Mouse (Mus musculus): ENCODE results near the gene Oas1a. TPM values are rescaled to one million over a fixed set of nuclear protein-coding genes. Genes with fewer than 3 reads are reported as not detected.
"Not testable (repeated sequence)": the region's sequence is repeated elsewhere in the genome, so short reads cannot be mapped to it uniquely, and the experiment has no call there.

Oas1a gene
- polyA plus RNA-seq, 1 experiment from 2014 or later: 1.4 TPM

DNA sequence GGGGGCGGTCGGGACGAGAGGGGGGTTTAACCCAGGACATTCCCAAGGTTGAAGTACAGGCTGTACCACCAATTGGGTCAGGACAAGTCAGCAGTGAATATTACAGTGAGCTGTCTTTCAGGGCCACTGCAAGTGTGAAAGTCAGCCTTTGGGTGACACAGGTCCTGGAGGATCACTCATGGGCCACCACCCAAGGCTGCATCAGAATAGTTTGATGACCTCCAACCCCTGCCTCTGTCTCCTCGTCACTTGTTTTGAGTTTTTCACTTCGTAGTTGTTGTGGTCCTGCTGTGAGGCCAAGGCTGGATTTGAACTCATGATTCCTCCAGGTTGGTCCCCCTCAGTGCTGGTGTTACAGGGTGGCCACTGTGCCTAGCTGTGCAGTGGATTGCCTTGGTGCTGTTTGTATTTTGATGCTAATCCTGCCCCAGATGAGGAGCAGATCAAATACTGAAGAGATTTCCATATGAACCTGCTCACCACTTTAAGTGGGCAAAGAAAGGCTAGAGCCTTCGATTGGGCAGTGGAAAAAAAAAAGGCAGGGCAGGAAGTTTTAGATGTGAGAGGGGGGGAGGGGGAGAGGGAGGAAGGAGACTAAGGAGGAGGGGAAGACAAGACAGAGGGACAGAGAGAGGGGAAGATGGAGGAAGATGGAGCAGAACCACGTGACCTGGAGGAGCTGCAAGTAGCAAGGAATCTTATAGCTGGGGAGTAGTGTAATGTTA is 1.0 kb upstream of the Oas1a start:
- Histone ChIP-seq H3K27ac (replicated peaks in 1 of 2; ENCODE audit: control insufficient read depth in 1 of 2, insufficient read depth in 1 of 2, low read depth in 2 of 2, low read length in 2 of 2) (no peak overlapping the region), H3K9ac (ENCODE audit: low read length) (no peak overlapping the region), H3K4me2 (ENCODE audit: low read length) (no peak overlapping the region), H3K27me3 (ENCODE audit: control insufficient read depth, insufficient read depth, low read length) (no peaks in the 10 kb centered on the region), H3K4me1 (ENCODE audit: control insufficient read depth in 2 of 2, insufficient read depth in 2 of 2, low read length in 2 of 2) (no peaks in the 10 kb centered on the region), H3K4me3 (ENCODE audit: control insufficient read depth in 1 of 2, insufficient read depth in 1 of 2, low read depth in 1 of 2, low read length in 2 of 2) (no peak overlapping the region), H3K9me3 (ENCODE audit: control insufficient read depth, low read length) (no peaks in the 10 kb centered on the region), H3K36me3 (ENCODE audit: control insufficient read depth, insufficient read depth, low read length) (no peaks in the 10 kb centered on the region)
- WGBS: 52% methylated on average over 7 of the region's 7 CpGs
- ATAC-seq (ENCODE audit: insufficient number of reproducible peaks, insufficient read depth, low FRiP score, low read depth): no peak

DNA sequence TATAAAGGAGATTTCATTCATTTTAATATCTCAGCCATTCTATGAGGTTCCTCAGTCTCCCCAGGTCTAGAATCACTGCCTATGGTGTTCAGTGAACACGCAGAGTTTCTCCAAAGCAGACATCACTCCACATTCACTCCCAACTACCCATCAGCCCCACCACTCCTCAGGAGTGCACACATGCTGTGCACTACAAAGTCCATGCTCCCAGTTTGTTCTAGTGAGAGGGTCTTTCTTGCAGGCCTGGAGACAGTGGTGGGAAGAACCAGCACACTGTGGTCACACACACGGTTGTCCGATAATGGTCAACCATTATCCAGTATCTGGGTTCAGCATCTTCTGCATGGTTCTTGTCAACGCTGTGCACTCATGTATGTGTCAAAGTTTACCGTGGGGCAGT is 5.3 kb downstream of the Oas1a start:
- Histone ChIP-seq H3K27ac (replicated peaks in 1 of 2; ENCODE audit: control insufficient read depth in 1 of 2, insufficient read depth in 1 of 2, low read depth in 2 of 2, low read length in 2 of 2) (no peak overlapping the region), H3K9ac (ENCODE audit: low read length) (no peak overlapping the region), H3K36me3 (ENCODE audit: control insufficient read depth, insufficient read depth, low read length) (no peaks in the 10 kb centered on the region), H3K4me3 (ENCODE audit: control insufficient read depth in 1 of 2, insufficient read depth in 1 of 2, low read depth in 1 of 2, low read length in 2 of 2) (no peak overlapping the region), H3K27me3 (ENCODE audit: control insufficient read depth, insufficient read depth, low read length) (no peaks in the 10 kb centered on the region), H3K9me3 (ENCODE audit: control insufficient read depth, low read length) (no peaks in the 10 kb centered on the region), H3K4me1 (ENCODE audit: control insufficient read depth in 2 of 2, insufficient read depth in 2 of 2, low read length in 2 of 2) (no peaks in the 10 kb centered on the region), H3K4me2 (ENCODE audit: low read length) (no peak overlapping the region)
- no peak for ATAC-seq (ENCODE audit: insufficient number of reproducible peaks, insufficient read depth, low FRiP score, low read depth)
- 80% methylated on average over 5 of the region's 5 CpGs for WGBS

GRCm38 (mm10) chr5:120900666-120901065 is 6.7 kb downstream of the Oas1a start:
- H3K27me3 ChIP-seq (ENCODE audit: control insufficient read depth, insufficient read depth, low read length): no peaks in the 10 kb centered on the region
- H3K9me3 ChIP-seq (ENCODE audit: control insufficient read depth, low read length): no peaks in the 10 kb centered on the region
- no peaks in the 10 kb centered on the region for H3K4me1 ChIP-seq (ENCODE audit: control insufficient read depth in 2 of 2, insufficient read depth in 2 of 2, low read length in 2 of 2)
- no peak overlapping the region for H3K9ac ChIP-seq (ENCODE audit: low read length)
- H3K4me2 ChIP-seq (ENCODE audit: low read length): no peak overlapping the region
- H3K27ac ChIP-seq (replicated peaks in 1 of 2; ENCODE audit: control insufficient read depth in 1 of 2, insufficient read depth in 1 of 2, low read depth in 2 of 2, low read length in 2 of 2): no peak overlapping the region
- H3K36me3 ChIP-seq (ENCODE audit: control insufficient read depth, insufficient read depth, low read length): no peaks in the 10 kb centered on the region
- no peak overlapping the region for H3K4me3 ChIP-seq (ENCODE audit: control insufficient read depth in 1 of 2, insufficient read depth in 1 of 2, low read depth in 1 of 2, low read length in 2 of 2)
- WGBS: 50% methylated on average over 1 of the region's 1 CpGs
- no peak for ATAC-seq (ENCODE audit: insufficient number of reproducible peaks, insufficient read depth, low FRiP score, low read depth)

- no peaks in the 10 kb centered on the region for H3K9me3 ChIP-seq (ENCODE audit: control insufficient read depth, low read length)
- no peak for ATAC-seq (ENCODE audit: insufficient number of reproducible peaks, insufficient read depth, low FRiP score, low read depth)
Measured at GRCm38 (mm10) chr5:120898726-120899125, 8.6 kb downstream of the Oas1a start.

GRCm38 (mm10) chr5:120898307-120898706 is 9.0 kb downstream of the Oas1a start:
- Histone ChIP-seq H3K9ac (ENCODE audit: low read length) (no peak overlapping the region), H3K4me1 (ENCODE audit: control insufficient read depth in 2 of 2, insufficient read depth in 2 of 2, low read length in 2 of 2) (no peaks in the 10 kb centered on the region), H3K27ac (replicated peaks in 1 of 2; ENCODE audit: control insufficient read depth in 1 of 2, insufficient read depth in 1 of 2, low read depth in 2 of 2, low read length in 2 of 2) (no peak overlapping the region), H3K27me3 (ENCODE audit: control insufficient read depth, insufficient read depth, low read length) (no peaks in the 10 kb centered on the region), H3K4me2 (ENCODE audit: low read length) (no peak overlapping the region), H3K36me3 (ENCODE audit: control insufficient read depth, insufficient read depth, low read length) (no peaks in the 10 kb centered on the region), H3K4me3 (ENCODE audit: control insufficient read depth in 1 of 2, insufficient read depth in 1 of 2, low read depth in 1 of 2, low read length in 2 of 2) (no peak overlapping the region), H3K9me3 (ENCODE audit: control insufficient read depth, low read length) (no peaks in the 10 kb centered on the region)
- 80% methylated on average over 6 of the region's 6 CpGs for WGBS
- no peak for ATAC-seq (ENCODE audit: insufficient number of reproducible peaks, insufficient read depth, low FRiP score, low read depth)

More at GRCm38 (mm10) chr5:120898726-120899125, 8.6 kb downstream of the Oas1a start:
- H3K9ac ChIP-seq (ENCODE audit: low read length): no peak overlapping the region
- H3K4me1 ChIP-seq (ENCODE audit: control insufficient read depth in 2 of 2, insufficient read depth in 2 of 2, low read length in 2 of 2): no peaks in the 10 kb centered on the region
- no peaks in the 10 kb centered on the region for H3K27me3 ChIP-seq (ENCODE audit: control insufficient read depth, insufficient read depth, low read length)
- no peaks in the 10 kb centered on the region for H3K36me3 ChIP-seq (ENCODE audit: control insufficient read depth, insufficient read depth, low read length)
- H3K4me3 ChIP-seq (ENCODE audit: control insufficient read depth in 1 of 2, insufficient read depth in 1 of 2, low read depth in 1 of 2, low read length in 2 of 2): no peak overlapping the region
- no peak overlapping the region for H3K27ac ChIP-seq (replicated peaks in 1 of 2; ENCODE audit: control insufficient read depth in 1 of 2, insufficient read depth in 1 of 2, low read depth in 2 of 2, low read length in 2 of 2)
- no peak overlapping the region for H3K4me2 ChIP-seq (ENCODE audit: low read length)

- Histone ChIP-seq H3K36me3 (ENCODE audit: control insufficient read depth, insufficient read depth, low read length) (no peaks in the 10 kb centered on the region), H3K27ac (replicated peaks in 1 of 2; ENCODE audit: control insufficient read depth in 1 of 2, insufficient read depth in 1 of 2, low read depth in 2 of 2, low read length in 2 of 2) (no peak overlapping the region), H3K4me3 (ENCODE audit: control insufficient read depth in 1 of 2, insufficient read depth in 1 of 2, low read depth in 1 of 2, low read length in 2 of 2) (no peak overlapping the region), H3K9ac (ENCODE audit: low read length) (no peak overlapping the region), H3K9me3 (ENCODE audit: control insufficient read depth, low read length) (no peaks in the 10 kb centered on the region), H3K4me2 (ENCODE audit: low read length) (no peak overlapping the region), H3K27me3 (ENCODE audit: control insufficient read depth, insufficient read depth, low read length) (no peaks in the 10 kb centered on the region), H3K4me1 (ENCODE audit: control insufficient read depth in 2 of 2, insufficient read depth in 2 of 2, low read length in 2 of 2) (no peaks in the 10 kb centered on the region)
- ATAC-seq (ENCODE audit: insufficient number of reproducible peaks, insufficient read depth, low FRiP score, low read depth): no peak
- WGBS: 79% methylated on average over 11 of the region's 11 CpGs
Measured at GRCm38 (mm10) chr5:120895231-120895900, 12.0 kb downstream of the Oas1a start.

- H3K9me3 ChIP-seq (ENCODE audit: control insufficient read depth, low read length); H3K4me1 ChIP-seq (ENCODE audit: control insufficient read depth in 2 of 2, insufficient read depth in 2 of 2, low read length in 2 of 2); H3K27ac ChIP-seq (replicated peaks in 1 of 2; ENCODE audit: control insufficient read depth in 1 of 2, insufficient read depth in 1 of 2, low read depth in 2 of 2, low read length in 2 of 2); H3K9ac ChIP-seq (ENCODE audit: low read length); H3K4me3 ChIP-seq (ENCODE audit: control insufficient read depth in 1 of 2, insufficient read depth in 1 of 2, low read depth in 1 of 2, low read length in 2 of 2); ATAC-seq (ENCODE audit: insufficient number of reproducible peaks, insufficient read depth, low FRiP score, low read depth); H3K4me2 ChIP-seq (ENCODE audit: low read length); H3K27me3 ChIP-seq (ENCODE audit: control insufficient read depth, insufficient read depth, low read length); H3K36me3 ChIP-seq (ENCODE audit: control insufficient read depth, insufficient read depth, low read length): not testable (repeated sequence)
- WGBS: 62% methylated on average over 2 of the region's 2 CpGs
Measured at GRCm38 (mm10) chr5:120894692-120895091, 12.6 kb downstream of the Oas1a start.

- ATAC-seq (ENCODE audit: insufficient number of reproducible peaks, insufficient read depth, low FRiP score, low read depth); H3K4me3 ChIP-seq (ENCODE audit: control insufficient read depth in 1 of 2, insufficient read depth in 1 of 2, low read depth in 1 of 2, low read length in 2 of 2); H3K4me2 ChIP-seq (ENCODE audit: low read length); H3K27ac ChIP-seq (replicated peaks in 1 of 2; ENCODE audit: control insufficient read depth in 1 of 2, insufficient read depth in 1 of 2, low read depth in 2 of 2, low read length in 2 of 2); H3K36me3 ChIP-seq (ENCODE audit: control insufficient read depth, insufficient read depth, low read length); H3K9ac ChIP-seq (ENCODE audit: low read length); H3K9me3 ChIP-seq (ENCODE audit: control insufficient read depth, low read length); H3K4me1 ChIP-seq (ENCODE audit: control insufficient read depth in 2 of 2, insufficient read depth in 2 of 2, low read length in 2 of 2); H3K27me3 ChIP-seq (ENCODE audit: control insufficient read depth, insufficient read depth, low read length): not testable (repeated sequence)
- WGBS: 82% methylated on average over 4 of the region's 4 CpGs
Measured at GRCm38 (mm10) chr5:120893866-120894265, 13.5 kb downstream of the Oas1a start.

All from heart, embryonic 14.5 days (tissue).